Mouse (Mus musculus) heart, postnatal 0 days (tissue): ENCODE measurements at regions not wholly inside any gene's neighbourhood (a gene's known extent, or its start where the extent isn't known, plus 50 kb on each side); places are given as distances from the start of the nearest gene placed in this dataset.

Experiments
- ATAC-seq: fragments of 200-750 bp; cut with Nextera tagmentation; 2 replicates; pipeline ENCODE4 v1.8.0; 2017; ENCODE audit warnings: low read depth, moderate number of reproducible peaks, moderate library complexity; ENCODE audit not compliant: insufficient read depth
- DNase-seq: peaks from one replicate; pipeline ENCODE4 v3.0.0-alpha.2; 2016; ENCODE audit warnings: low spot score
- H3K27ac ChIP-seq: fragments of 300-500 bp; sonication (generic); 2 replicates; pipeline ENCODE4 v1.5.1; 2014; ENCODE audit warnings: low read depth, mild to moderate bottlenecking
- H3K27me3 ChIP-seq: fragments of 300-500 bp; sonication (generic); 2 replicates; pipeline ENCODE4 v1.6.1; 2014; ENCODE audit warnings: low read length, mixed read lengths; ENCODE audit not compliant: control insufficient read depth, insufficient read depth
- H3K36me3 ChIP-seq: fragments of 300-500 bp; sonication (generic); replicated peaks from 2 replicates; pipeline ENCODE4 v1.6.1; 2014; ENCODE audit warnings: low read length, mixed read lengths; ENCODE audit not compliant: control insufficient read depth, insufficient read depth
- H3K4me1 ChIP-seq: fragments of 300-500 bp; sonication (generic); 2 replicates; pipeline ENCODE4 v1.6.1; 2014; ENCODE audit warnings: antibody characterized with exemption; ENCODE audit not compliant: control insufficient read depth, insufficient read depth
- H3K4me2 ChIP-seq: fragments of 300-500 bp; sonication (generic); 2 replicates; pipeline ENCODE4 v1.6.1; 2014; ENCODE audit warnings: low read depth, mild to moderate bottlenecking, low read length, moderate library complexity
- H3K4me3 ChIP-seq: fragments of 300-500 bp; sonication (generic); 2 replicates; pipeline ENCODE4 v1.5.1; 2014; ENCODE audit warnings: low read depth, low read length
- H3K9ac ChIP-seq: fragments of 300-500 bp; sonication (generic); replicated peaks from 2 replicates; pipeline ENCODE4 v1.6.1; 2014; ENCODE audit warnings: low read depth, low read length, mixed read lengths
- H3K9me3 ChIP-seq: fragments of 300-500 bp; sonication (generic); replicated peaks from 2 replicates; pipeline ENCODE4 v1.6.1; 2016; ENCODE audit warnings: low read length; ENCODE audit not compliant: control insufficient read depth
- CTCF ChIP-seq: IDR thresholded peaks from 2 replicates; pipeline ENCODE4 v1.5.1; 2016; ENCODE audit warnings: antibody characterized with exemption, control low read depth, low read depth
- EP300 ChIP-seq: IDR thresholded peaks from 2 replicates; pipeline ENCODE4 v1.6.1; 2016; ENCODE audit warnings: antibody characterized with exemption, low read depth
- WGBS: fragments of 180-500 bp; shearing (Covaris S2); extraction: QIAGEN DNeasy Blood & Tissue Kit; methylation state at CpG from one replicate; pipeline ENCODE4 v1.1.7; 2014; 5-methylcytosine and 5-hydroxymethylcytosine counted together

DNA sequence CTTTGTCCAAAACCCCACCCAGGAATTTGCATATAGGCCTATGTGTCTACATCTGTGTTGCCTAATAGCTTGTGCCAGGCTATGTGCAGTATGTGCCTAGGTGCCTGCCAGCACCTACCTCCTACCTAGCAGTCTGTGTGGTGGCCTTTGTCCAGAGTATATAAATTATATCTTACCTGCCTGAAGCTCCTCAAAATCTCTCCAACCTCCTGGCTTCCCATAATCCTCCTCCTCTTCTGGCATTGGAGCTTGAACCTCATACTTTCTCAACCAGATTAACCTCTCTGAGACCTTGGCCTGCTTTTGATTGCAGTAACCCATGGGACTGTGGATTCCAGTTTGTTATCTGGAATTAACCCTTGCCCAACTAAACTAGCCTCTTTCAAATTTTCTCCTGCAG, 440.8 kb upstream of the Acvr2a start:
- no peak for TF ChIP-seq CTCF
- TF ChIP-seq EP300, result no peak
- H3K27ac ChIP-seq, result no peak overlapping the region
- no peaks in the 10 kb centered on the region for H3K4me1 ChIP-seq
- no peak overlapping the region for H3K4me3 ChIP-seq
- H3K36me3 ChIP-seq, result no peaks in the 10 kb centered on the region
- H3K27me3 ChIP-seq, result no peaks in the 10 kb centered on the region
- no peak for DNase-seq
- H3K4me2 ChIP-seq, result no peak overlapping the region
- H3K9me3 ChIP-seq, result no peaks in the 10 kb centered on the region
- H3K9ac ChIP-seq, result no peak overlapping the region
- ATAC-seq, result no peak

DNA sequence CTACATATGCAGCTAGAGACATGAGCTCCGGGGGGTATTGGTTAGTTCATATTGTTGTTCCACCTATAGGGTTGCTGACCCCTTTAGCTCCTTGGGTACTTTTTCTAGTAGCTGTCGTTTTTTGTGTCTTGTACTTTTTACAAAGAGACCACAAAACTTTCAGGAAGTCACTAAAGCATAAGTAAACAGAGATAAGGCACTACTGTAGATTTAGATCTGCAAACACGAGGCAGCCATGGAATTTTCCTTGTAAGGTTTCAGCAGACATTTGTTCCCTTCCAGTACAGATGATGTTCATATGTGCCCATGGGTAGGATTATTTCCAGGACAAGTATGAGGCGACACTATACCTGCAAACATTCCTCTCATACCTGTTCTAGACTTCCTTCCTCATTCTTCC, 439.6 kb upstream of the Acvr2a start:
- Histone ChIP-seq H3K36me3 (no peaks in the 10 kb centered on the region), H3K4me1 (no peaks in the 10 kb centered on the region), H3K4me3 (no peak overlapping the region), H3K27me3 (no peaks in the 10 kb centered on the region), H3K9ac (no peak overlapping the region), H3K9me3 (no peaks in the 10 kb centered on the region), H3K4me2 (no peak overlapping the region), H3K27ac (no peak overlapping the region)
- DNase-seq (no peak), ATAC-seq (no peak)
- TF ChIP-seq CTCF (no peak), EP300 (no peak)
- 54% methylated on average over 4 of the region's 4 CpGs for WGBS

GRCm38 (mm10) chr2:48378160-48378559, 435.7 kb upstream of the Acvr2a start:
- Histone ChIP-seq H3K27ac (no peak overlapping the region), H3K9ac (no peak overlapping the region), H3K4me2 (no peak overlapping the region), H3K4me1 (peaks cover 21% of the 10 kb centered on the region), H3K27me3 (no peaks in the 10 kb centered on the region), H3K9me3 (no peaks in the 10 kb centered on the region), H3K36me3 (no peaks in the 10 kb centered on the region), H3K4me3 (no peak overlapping the region)
- ATAC-seq (no peak), DNase-seq (no peak)
- WGBS, result 74% methylated on average over 1 of the region's 1 CpGs
- TF ChIP-seq EP300 (no peak), CTCF (no peak)

GRCm38 (mm10) chr2:48378749-48379148, 435.2 kb upstream of the Acvr2a start:
- Histone ChIP-seq H3K27ac (no peak overlapping the region), H3K9ac (no peak overlapping the region), H3K27me3 (no peaks in the 10 kb centered on the region), H3K36me3 (no peaks in the 10 kb centered on the region), H3K4me2 (no peak overlapping the region), H3K9me3 (no peaks in the 10 kb centered on the region), H3K4me3 (no peak overlapping the region), H3K4me1 (peaks cover 21% of the 10 kb centered on the region)
- TF ChIP-seq CTCF, result no peak
- TF ChIP-seq EP300, result no peak
- ATAC-seq, result no peak
- no peak for DNase-seq
- WGBS, result 69% methylated on average over 2 of the region's 2 CpGs

DNA sequence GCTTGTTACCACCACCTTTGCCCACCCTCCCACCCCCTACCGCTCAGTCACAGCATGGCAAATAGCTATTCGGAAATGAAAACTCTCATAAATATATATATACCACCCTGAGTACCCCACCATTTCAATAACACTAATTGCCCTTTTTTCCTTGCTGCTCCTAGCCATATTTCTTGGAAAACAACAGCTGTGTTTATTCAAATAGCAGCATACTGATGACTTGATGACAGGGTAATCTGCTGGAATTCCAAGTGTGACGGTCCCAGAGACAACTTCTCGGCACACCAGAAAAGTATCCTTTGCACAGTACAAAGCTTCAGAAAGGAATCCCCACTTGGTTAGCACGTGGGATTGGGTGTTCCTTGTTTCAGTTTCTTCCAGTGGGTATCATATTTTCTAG, 433.8 kb upstream of the Acvr2a start:
- WGBS, result 31% methylated on average over 5 of the region's 5 CpGs
- Histone ChIP-seq H3K9ac (no peak overlapping the region), H3K36me3 (no peaks in the 10 kb centered on the region), H3K4me2 (peak overlapping the region; percentile 36), H3K4me1 (peaks cover 21% of the 10 kb centered on the region), H3K4me3 (no peak overlapping the region), H3K9me3 (no peaks in the 10 kb centered on the region), H3K27me3 (no peaks in the 10 kb centered on the region), H3K27ac (no peak overlapping the region)
- TF ChIP-seq EP300, result no peak
- no peak for TF ChIP-seq CTCF
- DNase-seq (no peak), ATAC-seq (0 out of 2 replicates have a peak, but pooled peaks have one; percentile 44)

- Histone ChIP-seq H3K9me3 (no peaks in the 10 kb centered on the region), H3K27me3 (no peaks in the 10 kb centered on the region), H3K4me3 (no peak overlapping the region), H3K4me1 (peaks cover 21% of the 10 kb centered on the region), H3K4me2 (no peak overlapping the region), H3K36me3 (no peaks in the 10 kb centered on the region), H3K9ac (no peak overlapping the region), H3K27ac (peak overlapping the region; percentile 71; the same call in 1 of the 2 replicates)
- WGBS, result 38% methylated on average over 2 of the region's 2 CpGs
- TF ChIP-seq CTCF (no peak), EP300 (no peak)
- DNase-seq (no peak), ATAC-seq (no peak)
Observed at GRCm38 (mm10) chr2:48380786-48381185, 433.1 kb upstream of the Acvr2a start.
